Mouse (Mus musculus) mouse embryonic stem cell (cell line): ENCODE measurements around the gene Olfr429.

Experiments
- in situ Hi-C, 2 experiments: fragments of 300-500 bp; cut with MboI; formaldehyde crosslinking; loops; 1 replicate in 1 of 2; 3 replicates in 1 of 2; pipeline ENCODE4 v1.14.3; 2019 to 2020; ENCODE audit warnings: low sequenced_read_pairs in 2 of 2, low pct_unique_long_range_greater_than_20kb in 1 of 2, mixed read lengths in 1 of 2; ENCODE audit not compliant: unreplicated experiment in 1 of 2

Gene Olfr429

GRCm38 (mm10) chr1:174131217-174131616, 47.1 kb downstream of the Olfr429 start, which contains the start of gene Olfr424:
Gene Olfr424, plus strand, starts transcription at chr1:174131517.
- in situ Hi-C loops, result no loop called here

GRCm38 (mm10) chr1:174131999-174132398, 47.9 kb downstream of the Olfr429 start:
- in situ Hi-C loops, result no loop called here
